Mouse (Mus musculus) heart, embryonic 15.5 days (tissue): ENCODE data around the gene Cib3. TPM values are rescaled to one million over a fixed set of nuclear protein-coding genes. Genes with fewer than 3 reads are reported as not detected.

Source experiments
- ATAC-seq: fragments of 200-750 bp; cut with Nextera tagmentation; replicated peaks from 2 replicates; pipeline ENCODE4 v1.8.0; 2017; ENCODE audit warnings: low read depth, moderate TSS enrichment; ENCODE audit not compliant: insufficient number of reproducible peaks, insufficient read depth, low FRiP score
- H3K27ac ChIP-seq: fragments of 300-500 bp; sonication (generic); 2 replicates; pipeline ENCODE4 v1.5.1; 2015; ENCODE audit warnings: mild to moderate bottlenecking, inconsistent platforms
- H3K27me3 ChIP-seq: fragments of 300-500 bp; sonication (generic); 2 replicates; pipeline ENCODE4 v1.6.1; 2015; ENCODE audit warnings: inconsistent platforms
- H3K36me3 ChIP-seq: fragments of 300-500 bp; sonication (generic); 2 replicates; pipeline ENCODE4 v1.6.1; 2015; ENCODE audit warnings: mild to moderate bottlenecking, inconsistent platforms
- H3K4me1 ChIP-seq: fragments of 300-500 bp; sonication (generic); replicated peaks from 2 replicates; pipeline ENCODE4 v1.6.1; 2015; ENCODE audit warnings: inconsistent platforms
- H3K4me2 ChIP-seq: fragments of 300-500 bp; sonication (generic); 2 replicates; pipeline ENCODE4 v1.6.1; 2015; ENCODE audit warnings: inconsistent platforms, mild to moderate bottlenecking, moderate library complexity
- H3K4me3 ChIP-seq: fragments of 300-500 bp; sonication (generic); 2 replicates; pipeline ENCODE4 v1.5.1; 2015; ENCODE audit warnings: mild to moderate bottlenecking, inconsistent platforms
- H3K9ac ChIP-seq: fragments of 300-500 bp; sonication (generic); 2 replicates; pipeline ENCODE4 v1.6.1; 2015; ENCODE audit warnings: mild to moderate bottlenecking, inconsistent platforms
- H3K9me3 ChIP-seq: fragments of 300-500 bp; sonication (generic); replicated peaks from 2 replicates; pipeline ENCODE4 v1.6.1; 2016; ENCODE audit warnings: inconsistent platforms
- WGBS: fragments of 180-500 bp; shearing (Covaris S2); methylation state at CpG from one replicate; pipeline ENCODE4 v1.1.7; 2015; ENCODE audit warnings: mixed read lengths; 5-methylcytosine and 5-hydroxymethylcytosine counted together
- polyA plus RNA-seq: library from polyadenylated mRNA; unstranded; fragments of >200 nt; fragmentation: Nextera tagmentation; extraction: Ambion mirVana; gene quantifications from 2 replicates; pipeline ENCODE4 v1.2.1, GENCODE M21; 2015

Gene Cib3
- polyA plus RNA-seq, 1 experiment from 2014 or later: not detected

DNA sequence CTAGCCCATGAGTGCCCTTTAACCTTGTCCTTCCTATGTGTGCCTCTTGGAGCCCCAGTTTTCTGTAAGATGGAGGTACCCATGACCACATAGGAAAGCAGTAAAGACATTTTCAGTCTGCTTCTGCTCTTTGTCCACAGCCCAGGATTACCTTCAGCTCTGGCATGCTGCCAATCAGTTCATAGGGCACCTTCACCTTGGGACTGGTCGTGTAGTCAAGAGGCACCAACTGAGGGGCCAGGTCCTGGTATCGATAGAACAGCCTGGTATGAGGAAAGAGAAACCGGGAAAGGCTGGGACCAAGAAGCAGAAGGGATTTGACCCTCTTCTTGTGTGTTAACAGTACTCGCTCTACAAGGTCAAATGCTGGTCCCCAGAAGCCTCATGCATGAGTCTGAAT, 2.4 kb downstream of the Cib3 start:
- Histone ChIP-seq H3K9me3 (no peaks in the 10 kb centered on the region), H3K4me1 (no peaks in the 10 kb centered on the region), H3K27ac (no peak overlapping the region), H3K4me3 (no peak overlapping the region), H3K27me3 (peaks cover 12% of the 10 kb centered on the region; the same call in 1 of the 2 replicates), H3K9ac (no peak overlapping the region), H3K36me3 (no peaks in the 10 kb centered on the region), H3K4me2 (no peak overlapping the region)
- 58% methylated on average over 4 of the region's 4 CpGs for WGBS
- ATAC-seq: no peak

DNA sequence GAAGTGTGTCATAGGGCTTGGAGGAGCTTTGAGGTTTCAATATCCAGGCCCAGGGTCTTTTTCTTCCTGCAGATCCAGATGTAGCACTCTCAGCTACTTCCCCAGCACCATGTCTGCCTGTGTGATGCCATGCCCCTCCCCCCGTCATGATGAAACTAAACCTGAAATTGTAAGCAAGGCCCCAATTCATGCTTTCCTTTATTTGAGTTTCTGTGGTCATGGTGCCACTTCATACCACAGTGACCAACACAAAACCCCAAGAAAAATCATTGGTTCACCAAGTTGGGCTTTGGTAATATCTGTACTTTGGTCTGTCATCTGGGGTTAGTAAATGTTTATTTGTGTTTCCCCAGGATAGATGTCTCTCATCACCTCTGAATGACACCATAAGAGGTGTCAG, 4.1 kb downstream of the Cib3 start:
- H3K27me3 ChIP-seq: no peaks in the 10 kb centered on the region
- no peak overlapping the region for H3K4me3 ChIP-seq
- H3K4me1 ChIP-seq: no peaks in the 10 kb centered on the region
- WGBS: 58% methylated on average over 1 of the region's 1 CpGs
- no peak overlapping the region for H3K9ac ChIP-seq
- H3K27ac ChIP-seq: no peak overlapping the region
- H3K9me3 ChIP-seq: no peaks in the 10 kb centered on the region; the same call in 1 of the 2 replicates
- H3K36me3 ChIP-seq: no peaks in the 10 kb centered on the region
- ATAC-seq: no peak
- no peak overlapping the region for H3K4me2 ChIP-seq

DNA sequence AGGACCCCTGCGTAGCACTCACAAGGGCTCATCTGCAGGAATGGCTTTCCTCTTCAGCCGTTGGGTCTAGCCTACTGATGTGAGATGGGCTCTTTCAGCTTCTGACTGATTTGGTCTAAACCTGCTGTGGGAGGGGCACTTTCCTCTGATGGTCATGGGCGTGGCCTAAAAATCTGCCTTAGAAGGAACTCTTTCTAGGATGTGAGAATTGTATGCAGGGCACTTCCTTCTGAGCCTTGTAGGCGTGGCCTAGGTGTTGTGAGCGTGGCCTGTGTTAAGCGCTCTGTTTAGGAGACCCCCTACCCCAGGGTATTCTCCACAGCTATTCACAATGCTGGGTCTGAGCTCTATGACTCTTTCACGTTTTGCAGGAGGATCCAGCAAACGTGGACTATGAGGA, 14.6 kb downstream of the Cib3 start:
- 48% methylated on average over 8 of the region's 8 CpGs for WGBS
- H3K9ac ChIP-seq: no peak overlapping the region
- no peak overlapping the region for H3K27ac ChIP-seq
- no peaks in the 10 kb centered on the region for H3K36me3 ChIP-seq
- no peak overlapping the region for H3K4me3 ChIP-seq
- 0 out of 2 replicates have a peak, but pooled peaks cover 6% of the 10 kb centered on the region for H3K9me3 ChIP-seq
- H3K27me3 ChIP-seq: no peaks in the 10 kb centered on the region
- H3K4me1 ChIP-seq: no peaks in the 10 kb centered on the region
- ATAC-seq: no peak
- H3K4me2 ChIP-seq: no peak overlapping the region

DNA sequence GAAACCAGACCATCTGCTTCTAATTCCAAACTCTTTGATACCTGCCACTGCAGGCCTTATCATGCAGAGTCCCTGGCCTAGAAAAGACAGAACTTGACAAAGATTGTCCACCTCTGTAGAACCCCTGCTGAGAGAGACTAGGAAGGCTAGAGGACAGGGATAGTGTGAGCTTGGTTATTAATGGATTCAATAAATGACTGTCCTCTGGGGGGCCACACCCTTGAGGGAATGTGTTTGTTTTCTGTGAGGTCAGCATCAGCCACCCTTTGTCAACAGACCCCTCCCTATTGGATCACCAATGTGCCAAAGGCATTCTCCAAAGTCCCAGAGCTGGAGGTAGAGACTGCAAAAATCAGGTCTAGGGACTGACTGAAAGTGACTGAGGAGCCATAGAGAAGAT, 20.6 kb downstream of the Cib3 start:
- Histone ChIP-seq H3K9ac (no peak overlapping the region), H3K36me3 (no peaks in the 10 kb centered on the region), H3K9me3 (no peaks in the 10 kb centered on the region), H3K4me3 (no peak overlapping the region), H3K4me1 (no peaks in the 10 kb centered on the region), H3K4me2 (no peak overlapping the region), H3K27ac (no peak overlapping the region), H3K27me3 (no peaks in the 10 kb centered on the region)
- ATAC-seq: no peak

DNA sequence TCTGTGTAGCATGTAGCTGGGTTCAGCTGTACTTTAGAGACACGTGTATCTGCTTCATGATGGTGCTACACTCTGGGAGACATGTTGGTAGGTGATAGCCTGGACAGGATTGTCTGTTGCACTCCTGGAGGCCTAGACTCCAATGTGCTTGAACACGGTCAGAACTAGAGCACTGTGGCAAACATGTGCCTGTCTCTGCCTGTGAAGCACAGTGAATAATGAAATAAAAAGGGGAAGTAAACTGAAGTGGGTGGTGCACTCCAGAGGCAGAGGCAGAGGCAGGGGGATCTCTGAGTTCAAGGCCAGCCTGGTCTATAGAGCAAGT, 22.5 kb downstream of the Cib3 start:
- H3K27me3 ChIP-seq: no peaks in the 10 kb centered on the region
- H3K27ac ChIP-seq: no peak overlapping the region
- H3K4me2 ChIP-seq: no peak overlapping the region
- H3K4me1 ChIP-seq: no peaks in the 10 kb centered on the region
- ATAC-seq: no peak
- no peaks in the 10 kb centered on the region for H3K9me3 ChIP-seq
- no peaks in the 10 kb centered on the region for H3K36me3 ChIP-seq
- 67% methylated on average over 2 of the region's 2 CpGs for WGBS
- no peak overlapping the region for H3K4me3 ChIP-seq
- H3K9ac ChIP-seq: no peak overlapping the region

DNA sequence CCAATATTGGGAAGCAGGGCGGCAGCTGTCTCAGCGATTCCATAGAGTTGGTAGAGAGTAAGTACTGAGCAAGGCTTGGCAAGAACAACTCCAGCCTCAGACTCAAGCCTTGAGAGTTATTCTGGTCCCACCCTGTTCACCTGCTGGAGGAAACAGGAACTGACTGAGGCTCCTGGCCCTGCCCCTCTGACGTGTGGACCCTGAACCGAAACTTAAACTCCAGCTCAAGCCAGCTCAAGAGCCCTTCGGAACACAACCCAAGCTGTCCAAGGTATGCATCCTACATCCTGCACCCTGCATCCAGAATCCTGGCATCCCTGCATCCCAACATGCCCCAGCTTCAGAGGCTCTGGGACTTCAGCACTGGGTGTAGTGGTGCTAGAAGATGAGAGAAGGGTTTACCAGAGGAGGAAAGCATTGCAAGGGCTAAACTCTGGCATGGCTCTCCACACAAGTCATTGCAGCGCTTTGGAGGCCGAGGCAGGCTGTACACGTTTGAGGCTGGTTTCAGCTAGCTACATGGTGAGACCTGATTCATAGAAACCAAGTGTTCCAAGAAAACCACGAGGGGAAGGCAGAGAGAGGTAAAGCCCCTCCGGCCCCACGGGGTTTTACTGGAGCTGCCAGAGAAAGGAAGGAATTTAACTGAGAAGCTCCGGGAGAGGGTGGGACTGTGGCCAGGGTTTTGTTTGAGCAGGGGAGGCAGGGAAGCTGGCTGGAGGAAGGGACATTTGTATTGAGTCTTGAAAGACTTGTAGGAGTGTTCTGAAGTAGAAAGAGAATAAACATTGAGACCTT, 23.0 kb downstream of the Cib3 start, which contains the start of gene Hsh2d:
TSS of gene Hsh2d (plus strand) at position 222 of the 798 bp plus-strand sequence.
- WGBS: 55% methylated on average over 12 of the region's 12 CpGs
- Histone ChIP-seq H3K9ac (no peak within 1 kb of the TSS), H3K9me3 (no peaks in the 10 kb centered on the region), H3K27me3 (no peaks in the 10 kb centered on the region), H3K4me1 (no peaks in the 10 kb centered on the region), H3K4me3 (no peak within 1 kb of the TSS), H3K4me2 (no peak within 1 kb of the TSS), H3K27ac (no peak within 1 kb of the TSS), H3K36me3 (no peaks in the 10 kb centered on the region)
- no peak for ATAC-seq

DNA sequence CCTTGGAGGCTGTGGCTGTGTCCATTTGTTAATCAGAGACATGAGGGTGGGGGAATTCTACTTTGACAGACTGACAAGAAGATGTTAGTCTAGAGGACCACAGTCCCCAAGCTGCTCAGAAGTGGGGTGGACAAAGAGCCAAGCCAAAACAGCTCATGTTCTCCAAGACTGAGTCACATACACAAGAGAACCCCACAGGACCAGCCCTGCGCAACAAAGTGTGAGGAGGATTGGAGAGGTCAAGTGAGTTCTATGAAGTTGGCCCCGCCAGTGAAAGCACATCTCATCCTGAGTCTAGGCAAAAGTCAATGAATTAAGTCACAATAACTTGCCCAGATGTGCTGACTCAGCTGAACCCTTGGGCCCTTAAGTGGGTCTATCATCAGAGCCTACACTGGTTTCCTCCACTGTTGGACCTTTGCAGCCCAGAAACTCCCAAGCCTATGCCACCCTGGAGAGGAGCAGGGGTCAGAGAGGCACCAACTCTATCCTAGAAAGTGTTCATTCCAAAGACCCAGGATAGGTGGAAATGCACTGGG, 24.8 kb downstream of the Cib3 start:
- no peaks in the 10 kb centered on the region for H3K36me3 ChIP-seq
- H3K9ac ChIP-seq: no peak overlapping the region
- H3K27me3 ChIP-seq: no peaks in the 10 kb centered on the region
- no peaks in the 10 kb centered on the region for H3K9me3 ChIP-seq
- no peak overlapping the region for H3K4me2 ChIP-seq
- WGBS: 81% methylated on average over 2 of the region's 2 CpGs
- no peak overlapping the region for H3K27ac ChIP-seq
- H3K4me1 ChIP-seq: no peaks in the 10 kb centered on the region
- no peak for ATAC-seq
- H3K4me3 ChIP-seq: no peak overlapping the region

DNA sequence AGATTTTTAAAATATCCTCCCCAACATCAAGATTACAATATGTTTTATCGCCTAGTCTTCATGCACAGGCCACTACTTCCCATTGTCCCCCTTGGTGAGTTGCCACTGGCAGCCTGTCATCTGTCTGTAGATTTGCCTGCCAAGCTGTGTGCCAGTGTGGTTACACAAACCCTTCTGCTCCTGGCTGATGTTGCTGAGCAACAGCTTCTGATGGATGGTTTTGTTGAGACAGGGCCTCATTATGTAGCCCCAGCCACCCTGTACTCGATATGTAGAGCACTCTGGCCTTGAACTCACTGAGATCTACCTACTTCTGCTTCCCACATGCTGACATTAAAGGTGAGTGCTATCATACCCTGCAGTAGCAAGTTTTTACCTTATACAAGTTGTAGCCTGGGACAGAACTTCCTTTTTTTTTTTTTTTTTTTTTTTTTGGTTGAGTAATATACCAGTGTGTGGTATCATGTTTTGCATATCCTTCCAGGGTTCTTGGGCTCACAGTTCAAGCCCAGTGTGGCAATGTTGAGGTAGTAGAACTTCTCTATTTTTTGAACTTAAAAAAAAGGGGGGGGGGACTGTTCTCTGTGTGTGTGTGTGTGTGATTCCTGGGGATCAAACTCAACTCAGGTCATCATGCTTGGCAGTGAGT, 29.0 kb downstream of the Cib3 start:
- H3K27me3 ChIP-seq: no peaks in the 10 kb centered on the region
- H3K27ac ChIP-seq: no peak overlapping the region
- H3K9me3 ChIP-seq: no peaks in the 10 kb centered on the region
- ATAC-seq: no peak
- 83% methylated on average over 2 of the region's 2 CpGs for WGBS
- H3K4me3 ChIP-seq: no peak overlapping the region
- H3K9ac ChIP-seq: no peak overlapping the region
- H3K36me3 ChIP-seq: peaks cover 29% of the 10 kb centered on the region
- H3K4me2 ChIP-seq: no peak overlapping the region
- no peaks in the 10 kb centered on the region for H3K4me1 ChIP-seq

DNA sequence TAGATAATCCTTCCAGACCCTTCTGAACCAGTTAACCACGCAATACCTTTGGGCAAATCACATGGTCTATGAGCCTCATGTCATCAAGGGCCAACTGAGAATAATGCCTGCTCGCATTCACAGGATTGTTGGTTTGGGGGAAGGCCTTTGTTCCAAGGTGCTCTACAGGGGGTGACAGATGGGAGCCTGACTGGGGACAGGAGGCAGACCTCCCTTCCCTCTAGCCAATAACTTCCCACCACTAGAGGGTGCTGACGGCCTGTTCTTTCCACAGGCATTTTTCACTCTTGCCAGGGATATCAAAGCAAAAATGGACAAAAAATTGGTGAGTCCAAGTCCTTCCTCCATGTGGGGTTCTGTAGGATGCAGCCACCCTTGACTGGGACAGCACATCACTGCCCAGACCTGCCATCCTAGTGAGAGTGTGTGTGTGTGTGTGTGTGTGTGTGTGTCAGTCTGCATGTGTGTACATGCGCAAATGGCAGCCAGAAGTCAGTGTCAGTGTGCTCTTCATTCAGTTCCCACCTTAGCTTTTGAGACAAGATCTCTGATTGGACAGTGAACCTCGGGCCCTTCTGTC, 35.2 kb downstream of the Cib3 start:
- 58% methylated on average over 5 of the region's 5 CpGs for WGBS
- Histone ChIP-seq H3K27ac (no peak overlapping the region), H3K9ac (no peak overlapping the region), H3K4me3 (no peak overlapping the region), H3K36me3 (peaks cover 77% of the 10 kb centered on the region), H3K4me1 (no peaks in the 10 kb centered on the region), H3K9me3 (no peaks in the 10 kb centered on the region), H3K4me2 (no peak overlapping the region), H3K27me3 (no peaks in the 10 kb centered on the region)
- ATAC-seq: 0 out of 2 replicates have a peak, but pooled peaks have one; percentile 37

DNA sequence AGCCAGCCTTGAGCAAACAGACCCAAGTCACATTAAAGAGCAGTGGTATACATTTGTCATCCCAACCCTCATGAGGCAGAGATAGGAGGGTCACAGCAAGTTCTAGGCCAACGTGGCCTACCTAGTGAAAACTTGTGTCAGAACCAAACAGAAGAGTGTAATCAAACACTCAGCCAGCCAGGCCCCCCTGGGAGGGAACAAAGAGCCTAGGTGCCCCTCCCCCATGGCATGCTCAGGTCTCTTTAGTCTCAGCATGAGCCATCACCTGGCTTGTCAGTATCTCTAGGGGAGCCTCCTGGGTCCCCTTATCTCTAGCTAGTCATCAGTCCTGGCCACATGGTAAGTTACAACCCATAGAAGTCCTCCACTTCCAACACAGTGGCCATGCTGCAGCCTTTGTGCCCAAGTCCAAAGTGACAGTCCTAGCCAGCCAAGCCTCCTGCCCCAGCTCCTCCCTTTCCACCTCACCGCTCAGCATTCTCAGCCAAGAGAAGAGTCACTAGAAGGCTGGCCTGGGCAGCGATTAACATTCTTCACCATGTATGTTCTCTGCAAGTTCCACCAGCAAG, 42.9 kb downstream of the Cib3 start:
- Histone ChIP-seq H3K4me3 (no peak overlapping the region), H3K9me3 (no peaks in the 10 kb centered on the region), H3K4me2 (no peak overlapping the region), H3K27me3 (no peaks in the 10 kb centered on the region), H3K36me3 (peaks cover 64% of the 10 kb centered on the region), H3K9ac (no peak overlapping the region), H3K27ac (no peak overlapping the region), H3K4me1 (peaks cover 5% of the 10 kb centered on the region; the same call in 1 of the 2 replicates)
- no peak for ATAC-seq
- WGBS: 73% methylated on average over 3 of the region's 3 CpGs

DNA sequence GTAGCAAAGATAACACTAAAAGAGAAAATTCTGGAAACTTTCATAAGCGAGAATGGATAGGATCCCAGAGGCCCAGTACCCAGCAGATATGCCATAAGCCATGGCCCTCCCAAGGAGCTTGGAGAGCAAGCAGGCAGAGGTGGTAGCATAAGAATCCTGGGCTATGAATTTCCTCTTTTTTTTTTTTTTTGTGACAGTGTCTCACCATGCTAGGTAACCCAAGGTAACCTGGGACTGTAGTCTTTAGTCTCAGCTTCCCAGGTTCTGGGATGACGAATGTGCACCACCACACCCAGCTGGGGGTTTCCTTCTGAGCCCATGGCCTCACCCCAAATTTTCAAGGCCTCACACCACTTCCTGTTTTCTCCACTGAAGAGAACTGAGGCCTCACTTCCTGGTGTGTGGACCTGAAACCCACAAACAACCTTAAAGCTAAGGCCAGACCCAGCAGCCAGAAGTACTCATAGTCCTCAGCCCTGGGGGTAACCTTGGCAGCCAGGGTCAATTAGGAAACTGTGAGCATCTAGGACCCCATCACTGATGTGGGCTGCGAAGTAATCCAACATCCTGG, 43.5 kb downstream of the Cib3 start:
- H3K4me2 ChIP-seq: no peak overlapping the region
- no peaks in the 10 kb centered on the region for H3K27me3 ChIP-seq
- no peak for ATAC-seq
- peaks cover 65% of the 10 kb centered on the region for H3K36me3 ChIP-seq
- H3K27ac ChIP-seq: no peak overlapping the region
- WGBS: 85% methylated on average over 3 of the region's 3 CpGs
- no peaks in the 10 kb centered on the region for H3K9me3 ChIP-seq
- no peak overlapping the region for H3K9ac ChIP-seq
- peaks cover 5% of the 10 kb centered on the region; the same call in 1 of the 2 replicates for H3K4me1 ChIP-seq
- H3K4me3 ChIP-seq: no peak overlapping the region
